Mouse (Mus musculus) embryonic facial prominence, embryonic 14.5 days (tissue): Measurements from ENCODE around the gene Parp3. TPM values are rescaled to one million over a fixed set of nuclear protein-coding genes. Genes with fewer than 3 reads are reported as not detected.

ENCODE experiments used
- ATAC-seq: fragments of 200-750 bp; cut with Nextera tagmentation; 2 replicates; pipeline ENCODE4 v1.8.0; 2017; ENCODE audit warnings: low read depth, moderate number of reproducible peaks, moderate TSS enrichment
- DNase-seq: peaks from one replicate; pipeline ENCODE4 v3.0.0-alpha.2; 2015; ENCODE audit warnings: low spot score
- H3K27ac ChIP-seq: fragments of 300-500 bp; sonication (generic); replicated peaks from 2 replicates; pipeline ENCODE4 v1.5.1; 2014; ENCODE audit warnings: low read depth, mild to moderate bottlenecking, low read length, moderate library complexity
- H3K27me3 ChIP-seq: fragments of 300-500 bp; sonication (generic); replicated peaks from 2 replicates; pipeline ENCODE4 v1.6.1; 2014; ENCODE audit warnings: low read length; ENCODE audit not compliant: control insufficient read depth, insufficient read depth
- H3K36me3 ChIP-seq: fragments of 300-500 bp; sonication (generic); 2 replicates; pipeline ENCODE4 v1.6.1; 2014; ENCODE audit warnings: low read length, mixed read lengths; ENCODE audit not compliant: control insufficient read depth, insufficient read depth
- H3K4me1 ChIP-seq: fragments of 300-500 bp; sonication (generic); 2 replicates; pipeline ENCODE4 v1.6.1; 2014; ENCODE audit warnings: antibody characterized with exemption, low read length; ENCODE audit not compliant: control insufficient read depth, insufficient read depth
- H3K4me2 ChIP-seq: fragments of 300-500 bp; sonication (generic); 2 replicates; pipeline ENCODE4 v1.6.1; 2014; ENCODE audit warnings: low read depth, mild to moderate bottlenecking, low read length, moderate library complexity, mixed read lengths
- H3K4me3 ChIP-seq: fragments of 300-500 bp; sonication (generic); 2 replicates; pipeline ENCODE4 v1.5.1; 2014; ENCODE audit warnings: low read depth, mild to moderate bottlenecking, low read length
- H3K9ac ChIP-seq: fragments of 300-500 bp; sonication (generic); 2 replicates; pipeline ENCODE4 v1.6.1; 2014; ENCODE audit warnings: low read depth, mild to moderate bottlenecking, low read length, moderate library complexity, mixed read lengths
- H3K9me3 ChIP-seq: fragments of 300-500 bp; sonication (generic); 2 replicates; pipeline ENCODE4 v1.6.1; 2016; ENCODE audit warnings: low read length; ENCODE audit not compliant: control insufficient read depth
- WGBS: fragments of 180-500 bp; shearing (Covaris S2); extraction: QIAGEN DNeasy Blood & Tissue Kit; methylation state at CpG from one replicate; pipeline ENCODE4 v1.1.7; 2014; 5-methylcytosine and 5-hydroxymethylcytosine counted together
- polyA plus RNA-seq: library from polyadenylated mRNA; unstranded; fragments of >200 nt; fragmentation: Nextera tagmentation; extraction: Ambion mirVana; gene quantifications from 2 replicates; pipeline ENCODE4 v1.2.1, GENCODE M21; 2014

Parp3 gene
- polyA plus RNA-seq, 1 experiment from 2014 or later = 6.2 TPM

GRCm38 (mm10) chr9:106451899-106452298, 24.9 kb downstream of the Parp3 start:
- Histone ChIP-seq H3K36me3 (no peaks in the 10 kb centered on the region), H3K9ac (no peak overlapping the region), H3K27ac (0 out of 2 replicates have a peak overlapping the region, but pooled peaks have one; percentile 89), H3K4me1 (peaks cover 64% of the 10 kb centered on the region), H3K4me2 (no peak overlapping the region), H3K9me3 (no peaks in the 10 kb centered on the region), H3K4me3 (no peak overlapping the region), H3K27me3 (no peaks in the 10 kb centered on the region)
- no peak for DNase-seq
- WGBS = 38% methylated on average over 2 of the region's 2 CpGs
- ATAC-seq = no peak

- 63% methylated on average over 11 of the region's 11 CpGs for WGBS
- H3K4me1 ChIP-seq = peaks cover 64% of the 10 kb centered on the region
- H3K27ac ChIP-seq = peak overlapping the region; percentile 17; the same call in 1 of the 2 replicates
These were observed 25.5 kb downstream of the Parp3 start for GRCm38 (mm10) chr9:106451298-106451697.

GRCm38 (mm10) chr9:106450661-106451060, 26.1 kb downstream of the Parp3 start:
- 6% methylated on average over 9 of the region's 9 CpGs for WGBS
- Histone ChIP-seq H3K4me1 (peaks cover 59% of the 10 kb centered on the region), H3K27me3 (no peaks in the 10 kb centered on the region), H3K36me3 (no peaks in the 10 kb centered on the region), H3K4me2 (peak overlapping the region; percentile 31), H3K9ac (peak overlapping the region; percentile 12; the same call in 1 of the 2 replicates), H3K27ac (peak overlapping the region; percentile 56), H3K4me3 (no peak overlapping the region), H3K9me3 (no peaks in the 10 kb centered on the region)
- DNase-seq (peak; percentile 93), ATAC-seq (peak; percentile 17; the same call in 1 of the 2 replicates)

More at GRCm38 (mm10) chr9:106451298-106451697, 25.5 kb downstream of the Parp3 start:
- H3K4me3 ChIP-seq = no peak overlapping the region
- no peaks in the 10 kb centered on the region for H3K36me3 ChIP-seq
- DNase-seq = no peak
- no peak overlapping the region for H3K9ac ChIP-seq
- H3K27me3 ChIP-seq = no peaks in the 10 kb centered on the region
- peak overlapping the region; percentile 31; the same call in 1 of the 2 replicates for H3K4me2 ChIP-seq
- no peak for ATAC-seq
- no peaks in the 10 kb centered on the region for H3K9me3 ChIP-seq

GRCm38 (mm10) chr9:106449947-106450346, 26.8 kb downstream of the Parp3 start:
- 82% methylated on average over 8 of the region's 8 CpGs for WGBS
- no peaks in the 10 kb centered on the region for H3K27me3 ChIP-seq
- H3K27ac ChIP-seq = peak overlapping the region; percentile 56
- H3K4me1 ChIP-seq = peaks cover 55% of the 10 kb centered on the region
- no peaks in the 10 kb centered on the region for H3K36me3 ChIP-seq
- H3K4me3 ChIP-seq = no peak overlapping the region
- DNase-seq = no peak
- H3K4me2 ChIP-seq = peak overlapping the region; percentile 31
- H3K9ac ChIP-seq = peak overlapping the region; percentile 12; the same call in 1 of the 2 replicates
- ATAC-seq = no peak
- no peaks in the 10 kb centered on the region for H3K9me3 ChIP-seq

- Histone ChIP-seq H3K4me3 (peak overlapping the region; percentile 55), H3K27ac (peak overlapping the region; percentile 77; the same call in 1 of the 2 replicates), H3K4me2 (peak overlapping the region; percentile 83), H3K9me3 (no peaks in the 10 kb centered on the region), H3K4me1 (peaks cover 49% of the 10 kb centered on the region), H3K9ac (peak overlapping the region; percentile 69), H3K27me3 (no peaks in the 10 kb centered on the region), H3K36me3 (no peaks in the 10 kb centered on the region)
- peak; percentile 56 for ATAC-seq
- WGBS = 1% methylated on average over 23 of the region's 23 CpGs
- DNase-seq = peak; percentile 89
These were observed 28.2 kb downstream of the Parp3 start for GRCm38 (mm10) chr9:106448498-106449031.

GRCm38 (mm10) chr9:106447951-106448350, 28.8 kb downstream of the Parp3 start:
- H3K27me3 ChIP-seq = no peaks in the 10 kb centered on the region
- 36% methylated on average over 9 of the region's 9 CpGs for WGBS
- peak overlapping the region; percentile 77 for H3K27ac ChIP-seq
- no peaks in the 10 kb centered on the region for H3K36me3 ChIP-seq
- no peaks in the 10 kb centered on the region for H3K9me3 ChIP-seq
- no peak for DNase-seq
- peaks cover 47% of the 10 kb centered on the region for H3K4me1 ChIP-seq
- peak overlapping the region; percentile 83 for H3K4me2 ChIP-seq
- peak overlapping the region; percentile 69 for H3K9ac ChIP-seq
- peak overlapping the region; percentile 55 for H3K4me3 ChIP-seq
- no peak for ATAC-seq

- ATAC-seq = peak; percentile 86
- H3K4me1 ChIP-seq = peaks cover 42% of the 10 kb centered on the region
- peak within 1 kb of the TSS; percentile 77 for H3K27ac ChIP-seq
These were observed 29.4 kb downstream of the Parp3 start, which contains the start of the genes Abhd14b and Abhd14a for GRCm38 (mm10) chr9:106447348-106447747. Gene Abhd14b (plus strand): TSS chr9:106447459. Gene Abhd14a (minus strand): TSS chr9:106447678.

GRCm38 (mm10) chr9:106444836-106445235, 31.9 kb downstream of the Parp3 start:
- 70% methylated on average over 4 of the region's 4 CpGs for WGBS
- ATAC-seq = no peak

More at GRCm38 (mm10) chr9:106447348-106447747, 29.4 kb downstream of the Parp3 start, which contains the start of the genes Abhd14b and Abhd14a:
- Histone ChIP-seq H3K27me3 (no peaks in the 10 kb centered on the region), H3K9ac (peak within 1 kb of the TSS; percentile 69), H3K36me3 (0 out of 2 replicates have a peak, but pooled peaks cover under 1% of the 10 kb centered on the region), H3K4me3 (peak within 1 kb of the TSS; percentile 55), H3K9me3 (no peaks in the 10 kb centered on the region), H3K4me2 (peak within 1 kb of the TSS; percentile 83)
- peak; percentile 96 for DNase-seq
- 0% methylated on average over 18 of the region's 24 CpGs for WGBS

More at GRCm38 (mm10) chr9:106444836-106445235, 31.9 kb downstream of the Parp3 start:
- DNase-seq = no peak
- Histone ChIP-seq H3K4me2 (no peak overlapping the region), H3K4me1 (peaks cover 20% of the 10 kb centered on the region), H3K9ac (no peak overlapping the region), H3K27me3 (no peaks in the 10 kb centered on the region), H3K27ac (no peak overlapping the region), H3K36me3 (peaks cover 6% of the 10 kb centered on the region; the same call in 1 of the 2 replicates), H3K9me3 (no peaks in the 10 kb centered on the region), H3K4me3 (no peak overlapping the region)
